Mouse (Mus musculus) yolk sac, embryonic 10.5 days (tissue): ENCODE data around the gene Vapa.

Experiments
- DNase-seq: peaks from one replicate; pipeline ENCODE4 v3.0.0-alpha.2; 2017; ENCODE audit warnings: low spot score

Gene Vapa

GRCm38 (mm10) chr17:65623130-65623529, 9.8 kb upstream of the Vapa start:
- peak; percentile 31 for DNase-seq

DNA sequence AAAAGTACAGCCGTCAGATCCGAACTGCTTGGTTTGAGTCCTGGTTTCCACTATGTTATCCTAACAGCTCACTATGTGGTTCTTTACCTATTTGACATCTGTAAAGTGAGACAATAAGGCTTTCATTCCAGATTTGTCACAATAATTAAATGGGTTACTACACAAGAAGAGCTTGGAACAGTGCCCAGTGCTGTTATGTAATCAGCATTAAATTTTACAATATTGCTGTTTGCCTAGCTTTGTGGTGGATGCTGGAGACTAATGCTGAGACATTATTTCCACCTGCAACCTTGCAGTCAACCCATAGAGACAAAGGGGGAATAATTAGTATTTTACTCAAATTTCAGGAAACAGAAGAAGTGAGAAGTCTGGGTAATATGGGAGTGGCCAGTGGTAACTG, 5.1 kb upstream of the Vapa start:
- DNase-seq, result no peak

GRCm38 (mm10) chr17:65615678-65616077, 2.3 kb upstream of the Vapa start:
- no peak for DNase-seq

DNA sequence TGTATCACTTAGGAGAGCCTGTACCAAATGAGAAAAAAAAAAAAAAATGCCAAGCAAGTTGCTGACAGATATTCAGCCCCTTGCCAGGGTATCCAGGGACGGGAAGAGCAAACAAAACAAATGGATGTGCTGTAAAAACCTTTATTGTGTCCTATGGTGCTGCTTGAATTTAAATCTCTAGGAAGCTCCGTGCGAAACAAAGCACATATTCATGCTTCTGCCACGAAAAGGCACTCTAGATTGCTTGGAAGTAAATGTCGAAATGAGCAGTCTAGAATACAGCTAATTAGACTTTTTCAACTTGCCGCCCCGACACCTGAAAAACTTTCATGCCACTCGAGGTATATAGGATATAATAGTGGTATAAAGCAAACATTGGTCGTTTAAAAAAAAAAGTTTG, 1.1 kb upstream of the Vapa start:
- DNase-seq, result no peak

DNA sequence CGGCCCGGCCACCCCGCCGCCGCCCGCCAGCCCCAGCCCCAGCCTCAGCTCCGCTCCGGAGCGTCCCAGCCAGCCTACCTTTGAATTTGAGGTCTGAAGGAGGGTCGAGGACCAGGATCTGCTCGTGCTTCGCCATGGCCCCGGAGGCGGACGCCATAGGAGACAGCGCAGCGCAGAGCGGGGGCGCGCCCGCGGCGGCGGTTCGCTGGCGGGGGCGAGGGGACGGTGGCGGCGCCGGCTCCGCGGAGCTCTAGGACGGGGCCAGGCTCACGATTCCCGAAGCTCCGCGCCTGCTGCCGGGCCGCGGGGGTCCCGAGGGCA, 253 bp downstream of the Vapa start:
- no peak for DNase-seq

GRCm38 (mm10) chr17:65612391-65613141, 789 bp downstream of the Vapa start:
- peak; percentile 58 for DNase-seq

- DNase-seq, result no peak
Measured at GRCm38 (mm10) chr17:65611721-65612120, 1.6 kb downstream of the Vapa start.

- DNase-seq, result no peak
Measured at GRCm38 (mm10) chr17:65608743-65609142, 4.6 kb downstream of the Vapa start.

- no peak for DNase-seq
Measured at GRCm38 (mm10) chr17:65608312-65608687, 5.1 kb downstream of the Vapa start.

DNA sequence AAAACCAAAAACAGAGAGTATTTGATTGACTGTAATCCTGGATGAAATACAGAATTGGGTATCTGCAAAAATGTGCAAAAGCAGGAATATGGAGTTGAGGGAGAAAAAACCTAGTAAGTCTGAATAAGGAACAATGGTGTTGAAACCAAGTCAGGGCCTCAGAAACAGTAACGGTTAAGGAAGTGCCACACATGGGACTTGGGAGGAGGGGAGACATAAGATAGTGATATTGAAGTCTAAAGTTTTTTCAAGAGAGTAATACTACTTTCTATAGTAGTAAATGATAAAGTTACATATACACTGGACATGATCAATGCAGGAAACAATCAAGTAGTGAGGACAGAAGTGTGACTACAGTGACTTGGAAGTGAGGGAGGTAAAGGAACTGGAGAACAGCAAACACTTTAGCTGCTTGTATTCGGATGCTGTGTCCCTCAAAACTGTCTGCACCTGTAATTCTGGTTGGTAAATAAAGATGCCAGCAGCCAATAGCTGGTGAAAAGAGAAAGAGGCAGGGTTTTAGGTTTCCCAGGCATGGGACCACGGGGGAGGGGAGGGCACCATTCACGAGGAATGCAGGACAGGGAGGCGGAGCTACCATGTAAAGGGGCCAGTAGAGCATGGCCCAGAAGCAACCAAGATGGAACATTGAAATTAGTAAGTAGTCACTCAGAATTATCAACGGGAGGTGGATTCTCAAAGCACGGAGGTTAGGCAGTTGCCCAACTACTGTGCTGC, 5.6 kb downstream of the Vapa start:
- no peak for DNase-seq

DNA sequence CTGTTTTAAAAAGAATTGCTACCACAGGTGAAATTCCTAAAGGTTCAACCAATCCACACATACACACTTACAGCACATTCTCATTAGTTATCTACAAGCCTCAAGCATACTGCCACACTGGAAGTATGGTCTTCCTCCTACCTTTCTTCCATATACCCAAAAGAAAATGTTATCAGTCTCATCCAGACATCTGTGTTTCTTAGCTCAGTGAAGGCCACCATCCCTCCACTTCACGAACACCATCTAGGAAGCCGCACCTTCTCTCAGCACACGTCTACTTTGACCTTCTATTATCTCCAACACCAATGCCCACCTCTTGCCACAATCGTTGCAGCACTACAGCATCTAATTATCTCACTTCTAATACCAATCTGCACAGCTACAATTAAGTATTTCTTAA, 7.3 kb downstream of the Vapa start:
- no peak for DNase-seq

- DNase-seq, result no peak
Measured at GRCm38 (mm10) chr17:65604892-65605291, 8.5 kb downstream of the Vapa start.

DNA sequence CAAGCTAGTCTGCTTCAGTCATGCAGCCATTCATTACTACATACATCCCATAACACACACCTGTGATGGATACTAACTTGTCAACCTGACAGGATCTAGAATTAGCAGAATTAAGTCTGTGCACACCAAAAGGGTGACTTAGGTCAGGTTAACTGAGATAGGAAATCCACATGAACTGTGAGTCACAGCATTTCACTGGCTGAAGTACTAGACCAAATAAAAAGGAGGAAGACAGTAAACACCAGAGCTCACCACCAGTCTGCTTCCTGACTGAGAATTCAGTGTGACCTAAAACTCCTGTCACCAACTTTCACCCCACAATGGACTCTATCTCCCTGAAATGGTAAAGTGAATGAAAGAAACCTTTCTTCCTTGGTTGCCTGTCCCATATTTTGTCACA, 9.0 kb downstream of the Vapa start:
- no peak for DNase-seq

- no peak for DNase-seq
Measured at GRCm38 (mm10) chr17:65597857-65598486, 15.4 kb downstream of the Vapa start.

DNA sequence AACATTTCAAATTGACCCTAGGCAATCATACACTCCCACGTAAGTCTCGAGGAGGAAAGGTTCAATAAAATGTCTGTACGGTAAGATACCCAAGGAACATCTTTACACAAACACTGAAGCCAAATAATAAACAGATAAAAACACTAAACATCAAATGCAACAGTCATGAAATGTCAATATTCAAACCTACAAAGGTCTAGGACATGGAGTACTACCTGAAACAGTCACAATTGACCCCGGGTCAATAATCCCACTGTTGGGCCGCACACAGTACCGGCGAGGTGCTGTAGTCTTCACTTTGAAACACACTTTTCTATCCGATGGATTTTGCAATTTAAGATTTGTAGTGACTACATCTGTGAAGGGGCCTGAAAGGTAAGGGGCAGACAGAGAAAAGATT, 18.7 kb downstream of the Vapa start:
- no peak for DNase-seq

DNA sequence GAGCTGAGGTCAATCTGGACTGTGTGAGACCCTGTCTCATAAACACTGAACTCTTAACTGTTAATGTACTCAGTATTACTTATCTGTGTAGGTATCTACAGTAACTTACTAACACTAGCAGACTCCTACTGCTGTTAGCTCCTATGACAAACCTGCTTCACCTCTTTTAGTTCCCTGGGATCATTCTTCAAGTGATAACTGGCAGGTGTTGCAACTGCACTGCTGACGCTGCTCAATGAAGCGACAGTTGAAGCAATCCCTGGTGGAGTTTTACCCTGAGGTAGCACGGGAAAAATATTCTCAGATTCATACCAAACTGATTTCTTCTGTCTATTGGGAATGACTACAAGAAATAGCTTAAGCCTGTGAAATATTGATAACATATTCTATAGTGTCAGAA, 26.5 kb downstream of the Vapa start:
- DNase-seq, result no peak

GRCm38 (mm10) chr17:65581440-65581839, 31.9 kb downstream of the Vapa start:
- DNase-seq, result no peak

GRCm38 (mm10) chr17:65579766-65580165, 33.6 kb downstream of the Vapa start:
- DNase-seq, result no peak

GRCm38 (mm10) chr17:65575339-65575738, 38.0 kb downstream of the Vapa start:
- DNase-seq, result no peak

GRCm38 (mm10) chr17:65574850-65575249, 38.5 kb downstream of the Vapa start:
- no peak for DNase-seq

DNA sequence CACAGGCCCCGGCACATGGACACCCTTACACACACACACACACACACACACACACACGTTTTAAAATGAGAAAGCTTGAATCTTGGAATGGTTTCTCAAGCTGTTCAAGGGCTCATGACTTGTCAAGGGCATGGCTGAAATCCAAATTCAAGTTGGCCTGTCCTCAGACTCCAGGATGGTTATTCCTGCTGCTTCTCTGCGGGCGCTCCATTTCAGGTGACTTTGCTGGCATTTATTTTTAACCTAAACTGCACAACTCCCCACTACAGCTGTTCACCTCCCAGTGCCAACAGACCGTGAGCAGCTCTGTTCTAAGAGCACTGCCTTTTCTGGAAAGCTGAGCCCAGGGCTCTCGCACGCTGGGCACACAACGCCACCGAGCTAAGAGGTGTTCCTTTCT, 41.5 kb downstream of the Vapa start:
- DNase-seq, result no peak

- no peak for DNase-seq
Measured at GRCm38 (mm10) chr17:65571466-65571865, 41.9 kb downstream of the Vapa start.

DNA sequence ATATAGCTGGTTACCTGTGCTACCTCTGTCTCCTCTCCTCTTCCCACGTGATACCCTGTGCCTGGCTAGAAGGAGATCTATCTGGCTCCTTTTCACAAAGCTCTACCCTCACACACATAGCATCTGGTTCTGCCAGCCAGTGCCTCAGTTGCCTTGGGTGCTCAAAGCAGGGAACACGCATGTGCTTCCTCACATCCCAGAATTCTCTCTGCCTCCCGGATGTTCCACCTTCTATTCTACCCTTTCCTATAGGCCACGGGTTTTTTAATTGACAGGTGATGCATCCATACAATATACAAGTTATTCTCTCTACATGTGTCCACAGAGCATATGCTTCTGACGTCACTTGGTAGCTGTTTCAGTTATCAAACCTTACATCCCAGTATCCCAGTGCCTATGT, 49.2 kb downstream of the Vapa start:
- no peak for DNase-seq
